Mouse (Mus musculus): Measurements from ENCODE around the gene Gabrb1.

- no peak for TF ChIP-seq POLR2A (IDR thresholded peaks at IDR 0.05; ENCODE audit: insufficient read depth, low read length)
- no peak for TF ChIP-seq CTCF (IDR thresholded peaks at IDR 0.05; ENCODE audit: low read depth, low read length)
- no peak for TF ChIP-seq EP300 (IDR thresholded peaks at IDR 0.05; ENCODE audit: insufficient read depth, low read depth, low read length)
Observed at GRCm38 (mm10) chr5:72162855-72163254, 504.9 kb downstream of the Gabrb1 start.
